Mouse (Mus musculus): ENCODE results near the gene Dnajc22. TPM values are rescaled to one million over a fixed set of nuclear protein-coding genes. Genes with fewer than 3 reads are reported as not detected.

The Dnajc22 gene
- total and polyA plus RNA-seq, 3 experiments = 0.16 TPM; not detected in 2

GRCm38 (mm10) chr15:99111809-99112208, 18.8 kb downstream of the Dnajc22 start:
- Histone ChIP-seq H3K27me3 (ENCODE audit: insufficient read depth, low read length) (0 out of 2 replicates have a peak, but pooled peaks cover 2% of the 10 kb centered on the region), H3K36me3 (replicated peaks) (no peaks in the 10 kb centered on the region), H3K4me1 (ENCODE audit: insufficient read depth, low read depth, low read length) (no peaks in the 10 kb centered on the region), H3K9me3 (replicated peaks) (no peaks in the 10 kb centered on the region), H3K4me3 (ENCODE audit: low read depth, low read length) (no peak overlapping the region)
- ATAC-seq (ENCODE audit: extremely low read depth, insufficient number of reproducible peaks, low FRiP score, poor library complexity, severe bottlenecking) = no peak
- no peak for DNase-seq (ENCODE audit: low spot score)
- TF ChIP-seq CTCF (IDR thresholded peaks at IDR 0.05; ENCODE audit: low read depth, low read length) (no peak), TAL1 (conservative IDR thresholded peaks at IDR 0.05; ENCODE audit: low read depth, low read length) (no peak), GATA1 (IDR thresholded peaks at IDR 0.05; ENCODE audit: borderline replicate concordance, low read length) (no peak), POLR2AphosphoS5 (IDR thresholded peaks at IDR 0.05; ENCODE audit: insufficient replicate concordance, low read depth, low read length) (no peak), GATA2 (IDR thresholded peaks at IDR 0.05; ENCODE audit: borderline replicate concordance, low read depth, low read length) (no peak)

- Histone ChIP-seq H3K9me3 (replicated peaks) (no peaks in the 10 kb centered on the region), H3K27me3 (ENCODE audit: insufficient read depth, low read length) (no peaks in the 10 kb centered on the region), H3K4me3 (ENCODE audit: low read depth, low read length) (no peak overlapping the region), H3K4me1 (ENCODE audit: insufficient read depth, low read depth, low read length) (no peaks in the 10 kb centered on the region), H3K36me3 (replicated peaks) (no peaks in the 10 kb centered on the region)
- ATAC-seq (ENCODE audit: extremely low read depth, insufficient number of reproducible peaks, low FRiP score, poor library complexity, severe bottlenecking) (no peak), DNase-seq (ENCODE audit: low spot score) (no peak)
- TF ChIP-seq GATA2 (IDR thresholded peaks at IDR 0.05; ENCODE audit: borderline replicate concordance, low read depth, low read length) (no peak), GATA1 (IDR thresholded peaks at IDR 0.05; ENCODE audit: borderline replicate concordance, low read length) (no peak), CTCF (IDR thresholded peaks at IDR 0.05; ENCODE audit: low read depth, low read length) (no peak), POLR2AphosphoS5 (IDR thresholded peaks at IDR 0.05; ENCODE audit: insufficient replicate concordance, low read depth, low read length) (no peak)
Observed at GRCm38 (mm10) chr15:99112843-99113395, 19.9 kb downstream of the Dnajc22 start.

DNA sequence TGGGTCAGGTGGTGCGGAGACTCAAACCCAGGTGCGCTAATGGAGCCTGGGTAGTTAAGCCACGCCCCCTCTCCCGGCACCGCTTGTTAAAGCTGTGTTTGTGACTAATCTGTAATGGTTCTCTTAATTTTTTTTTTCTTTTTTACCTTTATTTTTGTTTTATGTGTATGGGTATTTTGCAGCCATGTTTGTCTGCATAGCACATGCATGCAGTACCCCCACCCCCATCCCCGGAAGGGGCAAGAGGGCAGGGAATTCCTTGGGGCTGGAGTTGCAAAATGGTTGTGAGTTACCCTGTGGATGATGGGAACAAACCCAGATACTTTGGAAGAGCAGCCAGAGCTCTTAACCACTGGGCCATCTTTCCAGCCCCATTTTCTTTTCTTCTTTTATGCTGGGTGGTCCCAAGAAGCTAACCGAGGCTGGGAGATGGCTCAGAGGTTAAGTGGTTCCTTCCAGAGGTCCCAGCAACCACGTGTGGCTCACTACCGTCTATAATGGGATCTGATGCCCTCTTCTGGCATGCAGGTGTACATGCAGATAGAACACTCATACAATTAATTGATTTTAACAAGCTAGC, 20.5 kb downstream of the Dnajc22 start:
- TF ChIP-seq POLR2AphosphoS5 (IDR thresholded peaks at IDR 0.05; ENCODE audit: insufficient replicate concordance, low read depth, low read length) (no peak), TAL1 (conservative IDR thresholded peaks at IDR 0.05; ENCODE audit: low read depth, low read length) (no peak), GATA1 (IDR thresholded peaks at IDR 0.05; ENCODE audit: borderline replicate concordance, low read length) (no peak), GATA2 (IDR thresholded peaks at IDR 0.05; ENCODE audit: borderline replicate concordance, low read depth, low read length) (no peak), CTCF (IDR thresholded peaks at IDR 0.05; ENCODE audit: low read depth, low read length) (no peak)
- Histone ChIP-seq H3K4me1 (ENCODE audit: insufficient read depth, low read depth, low read length) (no peaks in the 10 kb centered on the region), H3K9me3 (replicated peaks) (no peaks in the 10 kb centered on the region), H3K27me3 (ENCODE audit: insufficient read depth, low read length) (0 out of 2 replicates have a peak, but pooled peaks cover 3% of the 10 kb centered on the region), H3K36me3 (replicated peaks) (no peaks in the 10 kb centered on the region), H3K4me3 (ENCODE audit: low read depth, low read length) (no peak overlapping the region)
- DNase-seq (ENCODE audit: low spot score) (no peak), ATAC-seq (ENCODE audit: extremely low read depth, insufficient number of reproducible peaks, low FRiP score, poor library complexity, severe bottlenecking) (no peak)

GRCm38 (mm10) chr15:99114312-99115064, 21.5 kb downstream of the Dnajc22 start:
- H3K36me3 ChIP-seq (replicated peaks) = no peaks in the 10 kb centered on the region
- ATAC-seq (ENCODE audit: extremely low read depth, insufficient number of reproducible peaks, low FRiP score, poor library complexity, severe bottlenecking) (no peak), DNase-seq (ENCODE audit: low spot score) (no peak)
- TF ChIP-seq GATA1 (IDR thresholded peaks at IDR 0.05; ENCODE audit: borderline replicate concordance, low read length) = no peak
- TF ChIP-seq POLR2AphosphoS5 (IDR thresholded peaks at IDR 0.05; ENCODE audit: insufficient replicate concordance, low read depth, low read length) = no peak
- no peak for TF ChIP-seq CTCF (IDR thresholded peaks at IDR 0.05; ENCODE audit: low read depth, low read length)
- TF ChIP-seq TAL1 (conservative IDR thresholded peaks at IDR 0.05; ENCODE audit: low read depth, low read length) = no peak
- no peak for TF ChIP-seq GATA2 (IDR thresholded peaks at IDR 0.05; ENCODE audit: borderline replicate concordance, low read depth, low read length)
- no peaks in the 10 kb centered on the region for H3K9me3 ChIP-seq (replicated peaks)
- H3K27me3 ChIP-seq (ENCODE audit: insufficient read depth, low read length) = 0 out of 2 replicates have a peak, but pooled peaks cover 3% of the 10 kb centered on the region
- no peaks in the 10 kb centered on the region for H3K4me1 ChIP-seq (ENCODE audit: insufficient read depth, low read depth, low read length)
- H3K4me3 ChIP-seq (ENCODE audit: low read depth, low read length) = no peak overlapping the region

GRCm38 (mm10) chr15:99115065-99115423, 22.1 kb downstream of the Dnajc22 start:
- ATAC-seq (ENCODE audit: extremely low read depth, insufficient number of reproducible peaks, low FRiP score, poor library complexity, severe bottlenecking) (no peak), DNase-seq (ENCODE audit: low spot score) (no peak)
- TF ChIP-seq CTCF (IDR thresholded peaks at IDR 0.05; ENCODE audit: low read depth, low read length) (no peak), GATA2 (IDR thresholded peaks at IDR 0.05; ENCODE audit: borderline replicate concordance, low read depth, low read length) (no peak), POLR2AphosphoS5 (IDR thresholded peaks at IDR 0.05; ENCODE audit: insufficient replicate concordance, low read depth, low read length) (no peak), TAL1 (conservative IDR thresholded peaks at IDR 0.05; ENCODE audit: low read depth, low read length) (no peak), GATA1 (IDR thresholded peaks at IDR 0.05; ENCODE audit: borderline replicate concordance, low read length) (no peak)
- 0 out of 2 replicates have a peak, but pooled peaks cover 3% of the 10 kb centered on the region for H3K27me3 ChIP-seq (ENCODE audit: insufficient read depth, low read length)
- H3K36me3 ChIP-seq (replicated peaks) = no peaks in the 10 kb centered on the region
- H3K9me3 ChIP-seq (replicated peaks) = no peaks in the 10 kb centered on the region
- no peak overlapping the region for H3K4me3 ChIP-seq (ENCODE audit: low read depth, low read length)
- no peaks in the 10 kb centered on the region for H3K4me1 ChIP-seq (ENCODE audit: insufficient read depth, low read depth, low read length)

GRCm38 (mm10) chr15:99116539-99116938, 23.6 kb downstream of the Dnajc22 start:
- Histone ChIP-seq H3K36me3 (replicated peaks) (no peaks in the 10 kb centered on the region), H3K4me3 (ENCODE audit: low read depth, low read length) (no peak overlapping the region), H3K27me3 (ENCODE audit: insufficient read depth, low read length) (peaks cover 3% of the 10 kb centered on the region; the same call in 1 of the 2 replicates), H3K9me3 (replicated peaks) (no peaks in the 10 kb centered on the region), H3K4me1 (ENCODE audit: insufficient read depth, low read depth, low read length) (no peaks in the 10 kb centered on the region)
- DNase-seq (ENCODE audit: low spot score) (no peak), ATAC-seq (ENCODE audit: extremely low read depth, insufficient number of reproducible peaks, low FRiP score, poor library complexity, severe bottlenecking) (no peak)
- no peak for TF ChIP-seq GATA2 (IDR thresholded peaks at IDR 0.05; ENCODE audit: borderline replicate concordance, low read depth, low read length)
- TF ChIP-seq GATA1 (IDR thresholded peaks at IDR 0.05; ENCODE audit: borderline replicate concordance, low read length) = no peak
- no peak for TF ChIP-seq POLR2AphosphoS5 (IDR thresholded peaks at IDR 0.05; ENCODE audit: insufficient replicate concordance, low read depth, low read length)
- TF ChIP-seq TAL1 (conservative IDR thresholded peaks at IDR 0.05; ENCODE audit: low read depth, low read length) = no peak
- no peak for TF ChIP-seq CTCF (IDR thresholded peaks at IDR 0.05; ENCODE audit: low read depth, low read length)
